In genomic region chr10:61445016-61445415, GRCm38 (mm10) we compare ENCODE assay signal across 32 mouse cellular contexts. TPM values are rescaled to one million over a fixed set of nuclear protein-coding genes. Genes with fewer than 3 reads are reported as not detected.
DNase-seq lines count a peak whose midpoint lies in the region; ATAC-seq and TF ChIP-seq lines count a peak whose summit lies in the region.
"Had no signal": no experiment of that assay in that cellular context is flagged by ENCODE, and none has a peak within 500 bp of the region (broad histone marks: within the 10 kb centered on the region; RNA-seq: fewer than 3 reads in every experiment).

No protein-coding gene starts in this region.

- H3K36me3 ChIP-seq in neural tube, embryonic 13.5 days: no peaks in the 10 kb centered on the region
- H3K36me3 ChIP-seq: intestine, embryonic 15.5 days had no signal

- H3K9ac ChIP-seq in neural tube, embryonic 13.5 days: 0 out of 2 replicates have a peak overlapping the region, but pooled peaks have one; percentile 6
- H3K9ac ChIP-seq: embryonic facial prominence, embryonic 13.5 days; forebrain, postnatal 0 days; hindbrain, embryonic 12.5 days; intestine, embryonic 15.5 days; liver, embryonic 15.5 days; stomach, embryonic 15.5 days had no signal

- peak; percentile 31; the same call in 1 of the 2 replicates for ATAC-seq in frontal cortex, adult (ENCODE audit: low TSS enrichment)
- ATAC-seq in neural tube, embryonic 13.5 days (ENCODE audit: low read depth): no peak
- ATAC-seq: forebrain, postnatal 0 days; hindbrain, postnatal 0 days; intestine, embryonic 15.5 days; midbrain, embryonic 16.5 days had no signal

- H3K9me3 ChIP-seq in neural tube, embryonic 13.5 days: no peaks in the 10 kb centered on the region
- H3K9me3 ChIP-seq: embryonic facial prominence, embryonic 13.5 days; forebrain, embryonic 10.5 days; hindbrain, embryonic 12.5 days; intestine, embryonic 15.5 days; liver, embryonic 15.5 days; stomach, embryonic 15.5 days had no signal

- peaks cover 74% of the 10 kb centered on the region for H3K4me1 ChIP-seq in neural tube, embryonic 13.5 days (replicated peaks)

- H3K27ac ChIP-seq in neural tube, embryonic 13.5 days (replicated peaks): no peak overlapping the region
- H3K27ac ChIP-seq: embryonic facial prominence, embryonic 13.5 days; forebrain, embryonic 10.5 days; hindbrain, embryonic 12.5 days; hindbrain, postnatal 0 days; intestine, embryonic 15.5 days; kidney, postnatal 0 days; left cerebral cortex, adult 2 months; liver, embryonic 15.5 days; stomach, embryonic 15.5 days had no signal

- no peak for TF ChIP-seq POLR2A in brain, embryonic 14.5 days (IDR thresholded peaks at IDR 0.05; ENCODE audit: borderline replicate concordance, extremely low read depth, insufficient read depth, insufficient read length, poor library complexity, severe bottlenecking)

- 76% methylated on average over 3 of the region's 3 CpGs for WGBS in neural tube, embryonic 13.5 days

- H3K4me2 ChIP-seq in neural tube, embryonic 13.5 days: no peak overlapping the region
- H3K4me2 ChIP-seq: embryonic facial prominence, embryonic 13.5 days; heart, embryonic 11.5 days; hindbrain, embryonic 12.5 days; intestine, embryonic 15.5 days; midbrain, embryonic 11.5 days; stomach, embryonic 15.5 days had no signal

- H3K4me3 ChIP-seq in neural tube, embryonic 13.5 days: no peak overlapping the region
- H3K4me3 ChIP-seq: embryonic facial prominence, embryonic 13.5 days; forebrain, embryonic 10.5 days; hindbrain, embryonic 12.5 days; intestine, embryonic 15.5 days; left cerebral cortex, adult 2 months; liver, embryonic 15.5 days; stomach, embryonic 15.5 days had no signal

- DNase-seq in frontal cortex, postnatal 25 days (ENCODE audit: low spot score in 2 of 2): no peak
- DNase-seq in layer of hippocampus, adult 9-10 months (ENCODE audit: low spot score): peak; percentile 41
- no peak for DNase-seq in layer of hippocampus, postnatal 36 days
- DNase-seq in neural tube, embryonic 10.5 days (ENCODE audit: extremely low spot score, low spot score): no peak
- peak; percentile 55 for DNase-seq in brain, embryonic 14.5 days (ENCODE audit: low read depth)
- no peak for DNase-seq in thymus, adult 18-20 months
- DNase-seq: adrenal gland, adult 2 months; adrenal gland, postnatal 36 days; cerebellum, adult 9-11 months; forebrain, postnatal 0 days; gastrocnemius, postnatal 36 days; heart, adult 18-20 months; heart, postnatal 36 days; kidney, adult 8-10 months; lung, postnatal 36 days; thymus, adult 2 months; thymus, postnatal 36 days had no signal

- no peaks in the 10 kb centered on the region for H3K27me3 ChIP-seq in neural tube, embryonic 13.5 days
- H3K27me3 ChIP-seq: embryonic facial prominence, embryonic 13.5 days; hindbrain, embryonic 12.5 days; intestine, embryonic 15.5 days; liver, embryonic 15.5 days; stomach, embryonic 15.5 days had no signal

- no peak for TF ChIP-seq CTCF in brain, embryonic 14.5 days (IDR thresholded peaks at IDR 0.05; ENCODE audit: borderline replicate concordance, extremely low read depth, insufficient read depth, insufficient read length)

RNA-seq across cellular contexts. Expression of gene Eif4ebp2, which starts 7.4 kb away (rescaled TPM):
- total RNA-seq in layer of hippocampus, postnatal 36 days (2021): 10 to 100 TPM; 56.1 to 56.8 TPM
- 50.3 and 61.8 TPM in 2 replicates for polyA plus RNA-seq in neural tube, embryonic 13.5 days (2015; fragmentation: Nextera tagmentation; extraction: Ambion mirVana)
- polyA plus RNA-seq in brain, embryonic 14.5 days (2012; rRNA removed): 72.0 and 86.6 TPM in 2 replicates

RNA-seq across cellular contexts. Expression of gene Nodal, which starts 27.2 kb away (rescaled TPM):
- total RNA-seq in layer of hippocampus, postnatal 36 days (2021): under 1 TPM in 1 of 2 experiments, not detected in 1; 0.22 TPM
- 0.14 TPM in 1 of 2 replicates, not detected in the other for polyA plus RNA-seq in neural tube, embryonic 13.5 days (2015; fragmentation: Nextera tagmentation; extraction: Ambion mirVana)
- polyA plus RNA-seq in brain, embryonic 14.5 days (2012; rRNA removed): 0.09 and 0.12 TPM in 2 replicates
- total RNA-seq: adrenal gland, adult 2 months; adrenal gland, postnatal 36 days; forebrain, postnatal 0 days; heart, adult 18-20 months; left cerebral cortex, adult 2 months; megakaryocyte, adult 5-6 weeks had no signal
- polyA plus RNA-seq: heart, embryonic 11.5 days; midbrain, embryonic 11.5 days had no signal

RNA-seq across cellular contexts. Expression of gene Lrrc20, which starts 30.6 kb away (rescaled TPM):
- total RNA-seq in layer of hippocampus, postnatal 36 days (2021): 10 to 100 TPM; 21.2 to 24.1 TPM
- 14.9 and 15.0 TPM in 2 replicates for polyA plus RNA-seq in neural tube, embryonic 13.5 days (2015; fragmentation: Nextera tagmentation; extraction: Ambion mirVana)
- 23.6 and 25.6 TPM in 2 replicates for polyA plus RNA-seq in brain, embryonic 14.5 days (2012; rRNA removed)

Comparison
In these comparisons a context has a peak if more than half of its experiments do, and no peak if none do; other contexts are left out.
1. DNase-seq: peak in layer of hippocampus, adult 9-10 months (single experiment) and brain, embryonic 14.5 days (single experiment); none in frontal cortex, postnatal 25 days (0 of 2), layer of hippocampus, postnatal 36 days (0 of 2), neural tube, embryonic 10.5 days (single experiment) and thymus, adult 18-20 months (0 of 2).